Mouse (Mus musculus) spleen, adult 2 months (tissue): ENCODE measurements around the gene Gng3. TPM values are rescaled to one million over a fixed set of nuclear protein-coding genes. Genes with fewer than 3 reads are reported as not detected.

Source experiments
- DNase-seq, 2 experiments: peaks; one replicate each; pipeline versions ENCODE4 v3.0.0 to v3.0.0-alpha.2; 2012 to 2021; ENCODE audit warnings: low spot score in 2 of 2, low read depth in 1 of 2
- H3K27ac ChIP-seq: fragments of 200-500 bp; 2 replicates; pipeline ENCODE4 v1.5.1; 2012; ENCODE audit warnings: low read length, inconsistent platforms; ENCODE audit not compliant: insufficient read depth
- H3K27me3 ChIP-seq: fragments of 200-500 bp; 2 replicates; pipeline ENCODE4 v1.6.1; 2012; ENCODE audit warnings: mild to moderate bottlenecking, moderate library complexity, low read length, inconsistent platforms; ENCODE audit not compliant: control insufficient read depth, insufficient read depth
- H3K36me3 ChIP-seq: fragments of 200-500 bp; 2 replicates; pipeline ENCODE4 v1.6.1; 2012; ENCODE audit warnings: mild to moderate bottlenecking, low read length, inconsistent platforms; ENCODE audit not compliant: control insufficient read depth, insufficient read depth
- H3K4me1 ChIP-seq: fragments of 200-500 bp; 2 replicates; pipeline ENCODE4 v1.6.1; 2011; ENCODE audit warnings: inconsistent platforms; ENCODE audit not compliant: control insufficient read depth, insufficient read depth, insufficient read length
- H3K4me3 ChIP-seq: fragments of 200-500 bp; 2 replicates; pipeline ENCODE4 v1.5.1; 2011; ENCODE audit warnings: mild to moderate bottlenecking, inconsistent platforms; ENCODE audit not compliant: insufficient read depth, insufficient read length; ENCODE audit errors: extremely low read depth
- CTCF ChIP-seq: fragments of 200-500 bp; IDR thresholded peaks from 2 replicates; pipeline ENCODE4 v1.5.1; 2011; ENCODE audit warnings: mild to moderate bottlenecking, inconsistent platforms; ENCODE audit not compliant: insufficient read depth, insufficient read length, insufficient replicate concordance; ENCODE audit errors: extremely low read depth
- POLR2A ChIP-seq: fragments of 200-500 bp; IDR thresholded peaks from 2 replicates; pipeline ENCODE4 v1.6.1; 2011; ENCODE audit warnings: low read depth, low read length, inconsistent platforms
- WGBS: fragments of 180-500 bp; shearing (Covaris S2); methylation state at CpG from one replicate; pipeline ENCODE4 v1.1.7; 2018; 5-methylcytosine and 5-hydroxymethylcytosine counted together
- polyA plus RNA-seq: library from polyadenylated mRNA; depleted of rRNA; stranded (reverse); fragments of >200 nt; gene quantifications from 2 replicates; pipeline ENCODE4 v1.2.3, GENCODE M21; 2012; rRNA removed

Gng3 gene
- polyA plus RNA-seq = 0.05 and 0.09 TPM in 2 replicates

- no peak for DNase-seq
- no peak within 1 kb of the TSS; the same call in 1 of the 2 replicates for H3K27ac ChIP-seq
- 82% methylated on average over 11 of the region's 11 CpGs for WGBS
- peak within 1 kb of the TSS; percentile 69 for H3K4me3 ChIP-seq
- H3K27me3 ChIP-seq = no peaks in the 10 kb centered on the region
- TF ChIP-seq CTCF = no peak
- no peak for TF ChIP-seq POLR2A
- peaks cover 10% of the 10 kb centered on the region; the same call in 1 of the 2 replicates for H3K4me1 ChIP-seq
- peaks cover 6% of the 10 kb centered on the region for H3K36me3 ChIP-seq
Observed at GRCm38 (mm10) chr19:8839103-8839907, at the start of gene Gng3. Gng3 (minus strand) TSS chr19:8839194.

- DNase-seq = no peak
- Histone ChIP-seq H3K27me3 (no peaks in the 10 kb centered on the region), H3K4me1 (0 out of 2 replicates have a peak, but pooled peaks cover 5% of the 10 kb centered on the region), H3K36me3 (peaks cover 6% of the 10 kb centered on the region), H3K27ac (peak overlapping the region; percentile 83), H3K4me3 (peak overlapping the region; percentile 75)
- 24% methylated on average over 19 of the region's 19 CpGs for WGBS
- no peak for TF ChIP-seq POLR2A
- no peak for TF ChIP-seq CTCF
Observed at GRCm38 (mm10) chr19:8887585-8888463, 48.8 kb upstream of the Gng3 start.

GRCm38 (mm10) chr19:8886916-8887584 lies 48.1 kb upstream of the Gng3 start:
- H3K27ac ChIP-seq = no peak overlapping the region
- H3K27me3 ChIP-seq = no peaks in the 10 kb centered on the region
- DNase-seq = no peak
- H3K36me3 ChIP-seq = peaks cover 6% of the 10 kb centered on the region
- H3K4me3 ChIP-seq = no peak overlapping the region
- H3K4me1 ChIP-seq = 0 out of 2 replicates have a peak, but pooled peaks cover 5% of the 10 kb centered on the region
- TF ChIP-seq POLR2A (no peak), CTCF (no peak)
- WGBS = 73% methylated on average over 1 of the region's 1 CpGs

GRCm38 (mm10) chr19:8883616-8884015 lies 44.6 kb upstream of the Gng3 start, which contains the start of the genes Lbhd1 and Gm49403:
Lbhd1 (plus strand) TSS chr19:8883732.
Gm49403 (plus strand) TSS chr19:8883930.
- Histone ChIP-seq H3K27ac (no peak within 1 kb of the TSS), H3K27me3 (no peaks in the 10 kb centered on the region), H3K36me3 (no peaks in the 10 kb centered on the region), H3K4me3 (no peak within 1 kb of the TSS), H3K4me1 (peaks cover 5% of the 10 kb centered on the region; the same call in 1 of the 2 replicates)
- TF ChIP-seq CTCF (no peak), POLR2A (no peak)
- DNase-seq = no peak
- WGBS = 93% methylated on average over 3 of the region's 3 CpGs

- no peak overlapping the region for H3K27ac ChIP-seq
- peaks cover 1% of the 10 kb centered on the region; the same call in 1 of the 2 replicates for H3K36me3 ChIP-seq
- DNase-seq = no peak
- peak overlapping the region; percentile 89 for H3K4me3 ChIP-seq
- no peaks in the 10 kb centered on the region; the same call in 1 of the 2 replicates for H3K4me1 ChIP-seq
- no peak for TF ChIP-seq CTCF
- no peak for TF ChIP-seq POLR2A
- no peaks in the 10 kb centered on the region for H3K27me3 ChIP-seq
- 2% methylated on average over 3 of the region's 3 CpGs for WGBS
Observed at GRCm38 (mm10) chr19:8881034-8881392, 42.0 kb upstream of the Gng3 start.
